Mouse (Mus musculus) olfactory bulb, adult 2 months (tissue): ENCODE data around the gene Serpina16.

ENCODE experiments used
- CTCF ChIP-seq: fragments of 200-500 bp; IDR thresholded peaks from 2 replicates; pipeline ENCODE4 v1.5.1; 2012; ENCODE audit warnings: low read depth, mild to moderate bottlenecking, low read length, moderate library complexity; ENCODE audit not compliant: insufficient read depth
- POLR2A ChIP-seq: fragments of 200-500 bp; IDR thresholded peaks from 2 replicates; pipeline ENCODE4 v1.6.1; 2012; ENCODE audit warnings: mild to moderate bottlenecking, low read depth, low read length, moderate library complexity; ENCODE audit not compliant: insufficient read depth

DNA sequence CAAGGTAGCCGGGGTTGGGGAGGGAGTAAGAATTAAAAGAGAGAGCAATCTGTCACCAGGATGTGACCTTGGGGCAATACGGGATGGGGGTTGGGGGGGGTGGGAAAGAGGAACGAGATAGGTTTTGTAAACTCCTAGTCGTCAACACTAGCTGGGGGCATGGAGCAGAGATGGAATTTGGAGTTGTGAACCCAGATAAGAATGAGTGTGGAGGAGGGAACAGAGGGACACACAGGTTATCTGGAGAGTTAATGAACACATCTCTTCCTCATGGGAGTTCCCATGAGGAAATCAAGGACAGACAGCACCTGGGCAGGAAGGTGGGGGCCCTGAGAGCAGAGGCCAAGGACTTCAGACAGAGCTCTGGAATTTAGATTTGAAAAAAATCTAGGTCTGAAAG, 30.2 kb upstream of the Serpina16 start:
- no peak for TF ChIP-seq CTCF
- no peak for TF ChIP-seq POLR2A
